Mouse (Mus musculus) skeletal muscle tissue, adult 2 months (tissue): ENCODE data around the gene Mxi1.

Source experiments
- DNase-seq: peaks from one replicate; pipeline ENCODE4 v3.0.0-alpha.2; 2012; ENCODE audit warnings: low read depth, low spot score

The Mxi1 gene

GRCm38 (mm10) chr19:53310348-53310747 is at the start of gene Mxi1:
Mxi1 (plus strand) TSS chr19:53310518.
- DNase-seq, result peak; percentile 81

GRCm38 (mm10) chr19:53260828-53261227 is 49.5 kb upstream of the Mxi1 start:
- no peak for DNase-seq

- DNase-seq, result no peak
Measured at GRCm38 (mm10) chr19:53262061-53262460, 48.3 kb upstream of the Mxi1 start.

- DNase-seq, result no peak
Measured at GRCm38 (mm10) chr19:53263859-53264733, 46.2 kb upstream of the Mxi1 start.

- no peak for DNase-seq
Measured at GRCm38 (mm10) chr19:53264821-53265727, 45.2 kb upstream of the Mxi1 start.

- no peak for DNase-seq
Measured at GRCm38 (mm10) chr19:53267305-53267704, 43.0 kb upstream of the Mxi1 start.

- no peak for DNase-seq
Measured at GRCm38 (mm10) chr19:53273055-53273722, 37.1 kb upstream of the Mxi1 start.

GRCm38 (mm10) chr19:53273781-53274428 is 36.4 kb upstream of the Mxi1 start:
- DNase-seq, result no peak

GRCm38 (mm10) chr19:53275204-53275603 is 35.1 kb upstream of the Mxi1 start:
- no peak for DNase-seq

- DNase-seq, result no peak
Measured at GRCm38 (mm10) chr19:53276902-53277707, 33.2 kb upstream of the Mxi1 start.

- DNase-seq, result peak; percentile 40
Measured at GRCm38 (mm10) chr19:53278491-53279415, 31.6 kb upstream of the Mxi1 start.

GRCm38 (mm10) chr19:53280254-53280653 is 30.1 kb upstream of the Mxi1 start:
- no peak for DNase-seq

- DNase-seq, result no peak
Measured at GRCm38 (mm10) chr19:53282571-53282970, 27.7 kb upstream of the Mxi1 start.

GRCm38 (mm10) chr19:53283742-53284141 is 26.6 kb upstream of the Mxi1 start:
- no peak for DNase-seq

GRCm38 (mm10) chr19:53284268-53285208 is 25.8 kb upstream of the Mxi1 start:
- DNase-seq, result peak; percentile 11

GRCm38 (mm10) chr19:53296331-53297254 is 13.7 kb upstream of the Mxi1 start:
- no peak for DNase-seq

- DNase-seq, result no peak
Measured at GRCm38 (mm10) chr19:53299156-53299828, 11.0 kb upstream of the Mxi1 start.
